Mouse (Mus musculus): ENCODE results near the gene Lmo3.

DNA sequence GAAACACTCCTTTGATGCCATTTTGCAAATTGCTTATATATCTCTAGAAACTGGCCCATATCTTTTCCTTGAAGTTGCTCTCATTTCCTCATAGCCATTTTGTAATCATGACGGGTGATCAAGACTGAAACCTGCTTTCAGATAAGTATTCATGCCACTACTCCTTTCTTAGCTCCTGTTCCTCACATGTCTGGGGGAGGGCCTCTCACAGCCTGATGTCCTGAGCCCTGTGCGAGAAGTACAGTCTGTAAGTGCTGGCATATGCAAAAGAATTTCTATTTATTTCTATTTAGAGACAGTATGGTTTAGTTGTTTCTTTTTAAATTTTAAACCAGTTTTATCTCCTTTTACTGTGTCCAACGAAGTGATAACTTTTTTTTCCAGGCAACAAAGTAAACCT is 256.6 kb downstream of the Lmo3 start:
- TF ChIP-seq CTCF (IDR thresholded peaks at IDR 0.05; ENCODE audit: borderline replicate concordance, extremely low read depth, insufficient read depth, insufficient read length), result no peak
- no peak for TF ChIP-seq POLR2A (IDR thresholded peaks at IDR 0.05; ENCODE audit: borderline replicate concordance, extremely low read depth, insufficient read depth, insufficient read length, poor library complexity, severe bottlenecking)
